Mouse (Mus musculus) thymus, adult 2 months (tissue): ENCODE measurements around the gene Daam2.

Experiments
- CTCF ChIP-seq: fragments of 200-500 bp; IDR thresholded peaks from 2 replicates; pipeline ENCODE4 v1.5.1; 2012; ENCODE audit warnings: mild to moderate bottlenecking, control low read depth, low read length, moderate library complexity, borderline replicate concordance; ENCODE audit not compliant: control insufficient read depth, poor library complexity, insufficient read depth; ENCODE audit errors: extremely low read depth
- POLR2A ChIP-seq: fragments of 200-500 bp; IDR thresholded peaks from 2 replicates; pipeline ENCODE4 v1.6.1; 2012; ENCODE audit warnings: mild to moderate bottlenecking, low read length, control low read depth, moderate library complexity; ENCODE audit not compliant: control insufficient read depth, poor library complexity, insufficient read depth; ENCODE audit errors: extremely low read depth

GRCm38 (mm10) chr17:49422286-49423066 is 141.7 kb downstream of the Daam2 start:
- TF ChIP-seq CTCF = no peak
- TF ChIP-seq POLR2A = no peak
